Mouse (Mus musculus) stomach, postnatal 0 days (tissue): ENCODE measurements around the gene Gps2. TPM values are rescaled to one million over a fixed set of nuclear protein-coding genes. Genes with fewer than 3 reads are reported as not detected.
A peak's percentile ranks its signal among the peaks of the same experiment; 100 is the strongest.

Source experiments
- ATAC-seq: fragments of 200-750 bp; cut with Nextera tagmentation; 2 replicates; pipeline ENCODE4 v1.8.0; 2017; ENCODE audit not compliant: low FRiP score, low TSS enrichment
- DNase-seq: peaks from one replicate; pipeline ENCODE4 v3.0.0-alpha.2; 2016; ENCODE audit warnings: low spot score
- H3K27ac ChIP-seq: fragments of 300-500 bp; sonication (generic); replicated peaks from 2 replicates; pipeline ENCODE4 v1.5.1; 2014; ENCODE audit warnings: mild to moderate bottlenecking, control low read depth
- H3K27me3 ChIP-seq: fragments of 300-500 bp; sonication (generic); 2 replicates; pipeline ENCODE4 v1.6.1; 2014; ENCODE audit warnings: low read length; ENCODE audit not compliant: control insufficient read depth, insufficient read depth
- H3K36me3 ChIP-seq: fragments of 300-500 bp; sonication (generic); 2 replicates; pipeline ENCODE4 v1.6.1; 2014; ENCODE audit warnings: low read length, mixed read lengths; ENCODE audit not compliant: control insufficient read depth, insufficient read depth
- H3K4me1 ChIP-seq: fragments of 300-500 bp; sonication (generic); replicated peaks from 2 replicates; pipeline ENCODE4 v1.6.1; 2014; ENCODE audit warnings: antibody characterized with exemption; ENCODE audit not compliant: control insufficient read depth, insufficient read depth
- H3K4me2 ChIP-seq: fragments of 300-500 bp; sonication (generic); replicated peaks from 2 replicates; pipeline ENCODE4 v1.6.1; 2014; ENCODE audit warnings: low read depth, mild to moderate bottlenecking, control low read depth, moderate library complexity
- H3K4me3 ChIP-seq: fragments of 300-500 bp; sonication (generic); 2 replicates; pipeline ENCODE4 v1.5.1; 2014; ENCODE audit warnings: low read depth, low read length, control low read depth
- H3K9ac ChIP-seq: fragments of 300-500 bp; sonication (generic); 2 replicates; pipeline ENCODE4 v1.6.1; 2014; ENCODE audit warnings: mild to moderate bottlenecking, low read length, control low read depth, mixed read lengths
- H3K9me3 ChIP-seq: fragments of 300-500 bp; sonication (generic); 2 replicates; pipeline ENCODE4 v1.6.1; 2016; ENCODE audit warnings: low read length; ENCODE audit not compliant: control insufficient read depth
- CTCF ChIP-seq: IDR thresholded peaks from 2 replicates; pipeline ENCODE4 v1.5.1; 2016; ENCODE audit warnings: antibody characterized with exemption, low read depth, mild to moderate bottlenecking, moderate library complexity
- EP300 ChIP-seq: optimal IDR thresholded peaks from 2 replicates; pipeline ENCODE3; 2016; ENCODE audit warnings: antibody characterized with exemption
- WGBS: fragments of 180-500 bp; shearing (Covaris S2); extraction: QIAGEN DNeasy Blood & Tissue Kit; methylation state at CpG from one replicate; pipeline ENCODE4 v1.1.7; 2014; 5-methylcytosine and 5-hydroxymethylcytosine counted together
- polyA plus RNA-seq: library from polyadenylated mRNA; unstranded; fragments of >200 nt; fragmentation: Nextera tagmentation; extraction: Ambion mirVana; gene quantifications from 2 replicates; pipeline ENCODE4 v1.2.1, GENCODE M21; 2015

The Gps2 gene
- polyA plus RNA-seq, 1 experiment from 2014 or later: 40.6 TPM

DNA sequence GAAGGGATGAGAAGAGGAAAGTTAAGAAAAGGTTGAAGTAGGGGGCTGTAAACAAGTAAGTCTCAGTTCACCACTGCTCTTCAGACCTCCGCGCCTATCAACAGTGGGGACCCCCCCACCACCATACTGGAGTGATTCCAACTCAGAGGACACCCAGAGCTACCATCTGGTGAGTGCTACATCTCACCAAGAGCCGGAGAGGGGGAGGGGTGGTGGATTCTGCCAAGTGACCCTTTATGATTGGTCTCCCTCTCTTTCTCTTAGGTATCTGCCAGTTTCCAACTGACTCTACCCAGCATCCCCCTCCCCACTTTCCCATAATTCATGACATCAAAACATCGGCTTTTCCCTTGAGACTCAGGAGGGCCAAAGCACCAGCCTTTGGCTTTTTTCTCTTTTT lies 27.3 kb downstream of the Gps2 start:
- TF ChIP-seq CTCF: no peak
- TF ChIP-seq EP300: no peak
- H3K27ac ChIP-seq: no peak overlapping the region
- H3K4me3 ChIP-seq: no peak overlapping the region
- H3K27me3 ChIP-seq: no peaks in the 10 kb centered on the region
- WGBS: 81% methylated on average over 4 of the region's 4 CpGs
- no peak for ATAC-seq
- no peak overlapping the region for H3K4me2 ChIP-seq
- H3K4me1 ChIP-seq: peaks cover 3% of the 10 kb centered on the region
- H3K36me3 ChIP-seq: peaks cover 3% of the 10 kb centered on the region; the same call in 1 of the 2 replicates
- H3K9me3 ChIP-seq: no peaks in the 10 kb centered on the region
- DNase-seq: no peak
- H3K9ac ChIP-seq: no peak overlapping the region

DNA sequence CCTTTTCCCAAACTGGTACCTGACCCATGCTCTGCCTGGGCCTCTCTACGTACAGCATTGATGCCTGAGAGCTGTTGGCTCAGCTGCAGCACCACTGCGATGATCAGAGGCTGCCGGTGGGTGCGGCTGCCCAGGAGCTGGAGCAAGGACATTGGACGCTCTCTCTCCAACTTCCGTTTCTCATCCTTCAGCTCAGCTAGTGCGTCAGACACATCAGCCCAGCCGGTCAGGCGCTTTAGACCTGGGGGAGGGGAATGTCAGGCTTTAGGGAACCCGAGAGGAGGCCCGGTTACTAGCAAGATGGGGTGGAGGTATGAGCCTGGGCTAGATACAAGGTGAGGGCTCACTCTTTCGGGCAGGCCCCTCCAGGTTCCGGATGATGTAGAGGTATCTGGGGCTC lies 31.5 kb downstream of the Gps2 start:
- no peaks in the 10 kb centered on the region for H3K27me3 ChIP-seq
- H3K27ac ChIP-seq: no peak overlapping the region
- no peak overlapping the region for H3K9ac ChIP-seq
- H3K4me2 ChIP-seq: no peak overlapping the region
- H3K4me3 ChIP-seq: no peak overlapping the region
- ATAC-seq (no peak), DNase-seq (no peak)
- peaks cover 3% of the 10 kb centered on the region; the same call in 1 of the 2 replicates for H3K36me3 ChIP-seq
- WGBS: 73% methylated on average over 13 of the region's 13 CpGs
- TF ChIP-seq CTCF: no peak
- no peaks in the 10 kb centered on the region for H3K4me1 ChIP-seq
- no peaks in the 10 kb centered on the region for H3K9me3 ChIP-seq

DNA sequence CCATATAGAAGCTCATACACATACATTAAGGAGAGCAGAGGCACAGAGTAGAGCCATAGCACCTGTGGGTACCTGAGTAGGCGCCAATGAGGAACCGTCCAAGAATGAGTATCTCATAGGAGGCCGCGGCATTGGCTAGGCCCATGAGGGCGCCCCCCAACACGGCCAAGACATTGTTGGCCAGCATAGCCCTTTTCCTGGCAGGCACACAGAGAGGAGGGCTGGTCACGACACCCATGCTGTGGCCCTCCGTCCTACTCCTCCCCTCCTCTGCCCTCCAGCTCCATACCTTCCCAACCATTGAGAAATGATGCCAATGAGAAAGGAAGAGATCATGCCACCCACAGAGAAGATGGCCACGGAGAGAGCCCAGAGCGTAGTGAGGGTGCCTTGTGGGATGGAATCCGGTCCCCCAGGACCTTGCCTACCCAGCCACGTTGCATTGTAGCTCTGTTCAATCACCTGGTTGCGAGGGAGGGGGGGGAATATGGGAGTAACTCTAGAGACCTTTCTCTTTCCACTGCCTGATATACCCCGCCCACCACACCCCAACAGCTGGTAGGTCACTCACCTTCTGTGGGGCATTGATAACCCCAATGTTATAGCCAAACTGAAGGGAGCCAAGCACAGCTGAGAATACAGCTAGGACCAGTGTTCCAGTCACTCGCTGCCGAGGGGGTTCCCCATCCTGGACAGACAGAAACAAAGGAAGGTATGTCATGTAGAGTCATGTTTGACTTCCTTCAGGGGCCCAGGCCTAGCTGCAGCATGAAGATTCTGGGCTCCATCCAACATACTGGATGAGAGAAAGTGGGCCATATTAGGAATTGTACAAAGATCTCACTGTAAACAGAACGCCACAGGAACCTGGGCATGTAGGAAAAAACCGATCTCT lies 32.6 kb downstream of the Gps2 start:
- peak overlapping the region; percentile 66 for H3K4me2 ChIP-seq
- peak overlapping the region; percentile 45 for H3K9ac ChIP-seq
- no peaks in the 10 kb centered on the region for H3K9me3 ChIP-seq
- peak overlapping the region; percentile 49 for H3K4me3 ChIP-seq
- ATAC-seq: no peak
- no peak for DNase-seq
- 74% methylated on average over 18 of the region's 18 CpGs for WGBS
- no peak for TF ChIP-seq EP300
- no peak for TF ChIP-seq CTCF
- H3K36me3 ChIP-seq: peaks cover 3% of the 10 kb centered on the region; the same call in 1 of the 2 replicates
- H3K27me3 ChIP-seq: no peaks in the 10 kb centered on the region
- H3K4me1 ChIP-seq: no peaks in the 10 kb centered on the region
- peak overlapping the region; percentile 89 for H3K27ac ChIP-seq

DNA sequence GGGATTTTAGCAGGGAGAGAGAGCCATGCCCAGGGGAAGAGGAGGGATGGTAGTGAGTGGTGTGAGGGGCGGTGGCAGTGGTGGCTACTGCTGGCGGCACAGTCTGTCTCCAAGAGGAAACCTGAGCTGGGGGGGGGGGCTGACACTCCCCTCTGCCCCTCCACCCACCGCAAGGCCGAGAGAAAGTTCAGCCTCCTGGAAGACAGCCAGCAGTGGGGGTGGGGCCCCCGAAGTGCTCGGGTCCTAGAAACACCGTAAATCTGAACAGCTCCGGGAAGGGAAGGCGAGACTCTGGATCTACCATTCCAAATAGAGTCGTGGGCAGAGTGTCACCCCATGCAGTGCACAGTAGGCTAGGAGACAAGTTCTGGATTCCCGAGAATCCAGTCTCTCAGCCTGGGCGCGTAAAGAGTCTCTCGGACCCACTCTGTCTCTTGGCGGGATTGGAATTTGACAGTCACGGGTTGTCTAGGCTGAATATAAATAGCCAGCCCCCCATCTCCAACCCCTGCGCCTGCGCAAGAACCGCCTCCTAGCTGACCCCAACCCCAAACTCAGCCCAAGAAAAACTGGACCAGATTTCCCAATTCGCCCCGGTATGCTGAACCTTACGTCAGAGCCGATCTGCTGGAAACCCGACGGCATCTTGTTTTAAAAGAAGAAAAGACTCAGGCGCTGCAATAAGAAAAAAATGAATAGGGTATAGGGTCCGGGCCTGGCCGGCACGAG lies 33.8 kb downstream of the Gps2 start:
- peak overlapping the region; percentile 63 for H3K9ac ChIP-seq
- H3K9me3 ChIP-seq: no peaks in the 10 kb centered on the region
- no peaks in the 10 kb centered on the region for H3K27me3 ChIP-seq
- H3K27ac ChIP-seq: peak overlapping the region; percentile 89
- H3K4me2 ChIP-seq: peak overlapping the region; percentile 66
- TF ChIP-seq EP300 (no peak), CTCF (no peak)
- peak overlapping the region; percentile 49 for H3K4me3 ChIP-seq
- DNase-seq (peak; percentile 51), ATAC-seq (peak; percentile 39; the same call in 1 of the 2 replicates)
- H3K4me1 ChIP-seq: no peaks in the 10 kb centered on the region
- WGBS: 5% methylated on average over 28 of the region's 29 CpGs
- H3K36me3 ChIP-seq: peaks cover 3% of the 10 kb centered on the region; the same call in 1 of the 2 replicates

DNA sequence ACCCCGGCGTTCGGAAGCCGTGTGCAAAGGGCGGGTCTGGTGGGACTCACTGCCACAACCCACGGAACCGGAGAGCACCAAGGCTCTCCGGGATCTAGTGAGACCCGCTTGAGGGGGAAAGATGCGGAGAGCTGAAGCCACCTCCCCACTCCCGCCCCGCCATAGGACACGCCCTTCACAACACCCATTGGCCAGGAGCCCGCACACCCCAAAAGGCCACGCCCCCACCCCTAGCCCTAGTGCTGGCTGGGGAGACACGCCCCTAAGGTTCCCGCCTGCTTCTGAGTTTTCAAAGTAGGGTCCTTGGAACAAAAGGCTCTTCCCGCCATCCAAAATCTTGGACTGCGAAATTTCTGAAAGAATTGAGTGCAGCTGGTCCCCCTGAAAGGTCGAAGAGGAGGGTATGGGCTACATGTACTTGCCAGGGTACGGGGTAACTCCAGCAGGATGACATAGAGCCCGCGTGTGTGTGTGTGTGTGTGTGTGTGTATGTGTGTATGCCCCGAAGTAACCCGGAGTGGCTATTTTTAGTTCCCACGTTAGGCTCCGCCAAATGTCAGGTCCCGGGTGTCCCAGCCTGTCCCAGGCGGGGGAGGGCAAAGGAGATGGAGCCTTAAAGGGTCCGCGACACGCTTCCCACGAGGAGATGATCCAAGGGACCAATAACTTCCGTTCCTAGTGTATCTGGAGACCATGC lies 34.5 kb downstream of the Gps2 start, which contains the start of gene Slc2a4:
Gene Slc2a4, minus strand, starts transcription at position 123 of the 697 bp plus-strand sequence.
- Histone ChIP-seq H3K36me3 (peaks cover 3% of the 10 kb centered on the region; the same call in 1 of the 2 replicates), H3K4me3 (peak within 1 kb of the TSS; percentile 49), H3K27ac (peak within 1 kb of the TSS; percentile 89), H3K4me1 (no peaks in the 10 kb centered on the region), H3K4me2 (peak within 1 kb of the TSS; percentile 66), H3K9ac (peak within 1 kb of the TSS; percentile 63), H3K9me3 (no peaks in the 10 kb centered on the region), H3K27me3 (no peaks in the 10 kb centered on the region)
- DNase-seq (peak; percentile 95), ATAC-seq (peak; percentile 91)
- WGBS: under 1% methylated on average over 34 of the region's 34 CpGs
- TF ChIP-seq EP300 (no peak), CTCF (no peak)
